Mouse (Mus musculus) adrenal gland, postnatal 4 days (tissue): ENCODE measurements around the gene H2al1g. TPM values are rescaled to one million over a fixed set of nuclear protein-coding genes. Genes with fewer than 3 reads are reported as not detected.

Experiments
- total RNA-seq, 2 experiments: library from RNA; stranded (reverse); gene quantifications; 2 replicates each; pipeline ENCODE4 v1.2.3; 2021

The H2al1g gene
- total RNA-seq, 2 experiments from 2014 or later: not detected

Other genes with a start within 250 kb of the H2al1g start
- gene H2al1a, start 19.0 kb upstream of the H2al1g start, total RNA-seq: not detected
- gene H2al1b, start 15.8 kb upstream of the H2al1g start, total RNA-seq: not detected
- not detected for gene H2al1c, start 12.6 kb upstream of the H2al1g start, total RNA-seq
- not detected for gene H2al1d, start 9.4 kb upstream of the H2al1g start, total RNA-seq
- gene H2al1e, start 6.3 kb upstream of the H2al1g start, total RNA-seq: not detected
- not detected for gene H2al1f, start 3.1 kb upstream of the H2al1g start, total RNA-seq
- not detected for gene H2al1h, start 3.2 kb downstream of the H2al1g start, total RNA-seq
- not detected for gene H2al1i, start 6.4 kb downstream of the H2al1g start, total RNA-seq
- not detected for gene H2al1j, start 9.6 kb downstream of the H2al1g start, total RNA-seq